Mouse (Mus musculus) limb, embryonic 14.5 days (tissue): Measurements from ENCODE around the gene Fam189a1. TPM values are rescaled to one million over a fixed set of nuclear protein-coding genes. Genes with fewer than 3 reads are reported as not detected.

Experiments used
- ATAC-seq: fragments of 200-750 bp; cut with Nextera tagmentation; 2 replicates; pipeline ENCODE4 v1.8.0; 2017; ENCODE audit warnings: low read depth, moderate number of reproducible peaks, moderate TSS enrichment; ENCODE audit not compliant: low FRiP score
- DNase-seq: peaks from one replicate; pipeline ENCODE4 v3.0.0-alpha.2; 2015; ENCODE audit warnings: low spot score
- H3K27ac ChIP-seq: fragments of 300-500 bp; sonication (generic); replicated peaks from 2 replicates; pipeline ENCODE4 v1.5.1; 2014; ENCODE audit warnings: low read depth, mild to moderate bottlenecking, low read length, moderate library complexity, mixed read lengths
- H3K27me3 ChIP-seq: fragments of 300-500 bp; sonication (generic); 2 replicates; pipeline ENCODE4 v1.6.1; 2014; ENCODE audit warnings: low read length, mixed read lengths; ENCODE audit not compliant: control insufficient read depth, insufficient read depth
- H3K36me3 ChIP-seq: fragments of 300-500 bp; sonication (generic); 2 replicates; pipeline ENCODE4 v1.6.1; 2014; ENCODE audit warnings: mild to moderate bottlenecking, low read length, moderate library complexity, mixed read lengths; ENCODE audit not compliant: control insufficient read depth, insufficient read depth
- H3K4me1 ChIP-seq: fragments of 300-500 bp; sonication (generic); 2 replicates; pipeline ENCODE4 v1.6.1; 2014; ENCODE audit warnings: antibody characterized with exemption, low read length, mixed read lengths; ENCODE audit not compliant: control insufficient read depth, insufficient read depth
- H3K4me2 ChIP-seq: fragments of 300-500 bp; sonication (generic); replicated peaks from 2 replicates; pipeline ENCODE4 v1.6.1; 2014; ENCODE audit warnings: low read depth, mild to moderate bottlenecking, low read length, moderate library complexity; ENCODE audit not compliant: severe bottlenecking
- H3K4me3 ChIP-seq: fragments of 300-500 bp; sonication (generic); replicated peaks from 2 replicates; pipeline ENCODE4 v1.5.1; 2014; ENCODE audit warnings: low read length
- H3K9ac ChIP-seq: fragments of 300-500 bp; sonication (generic); 2 replicates; pipeline ENCODE4 v1.6.1; 2014; ENCODE audit warnings: mild to moderate bottlenecking, low read depth, low read length, moderate library complexity; ENCODE audit not compliant: severe bottlenecking
- H3K9me3 ChIP-seq: fragments of 300-500 bp; sonication (generic); 2 replicates; pipeline ENCODE4 v1.6.1; 2016; ENCODE audit warnings: low read length; ENCODE audit not compliant: control insufficient read depth
- POLR2A ChIP-seq: fragments of 200-500 bp; IDR thresholded peaks from 2 replicates; pipeline ENCODE4 v1.8.0; 2012; ENCODE audit warnings: inconsistent platforms, mild to moderate bottlenecking, moderate library complexity, borderline replicate concordance; ENCODE audit not compliant: insufficient read depth, insufficient read length; ENCODE audit errors: extremely low read depth
- WGBS: fragments of 180-500 bp; shearing (Covaris S2); extraction: QIAGEN DNeasy Blood & Tissue Kit; methylation state at CpG from one replicate; pipeline ENCODE4 v1.1.7; 2014; 5-methylcytosine and 5-hydroxymethylcytosine counted together
- polyA plus RNA-seq, 2 experiments: library from polyadenylated mRNA; depleted of rRNA in 1 of 2; stranded (reverse) in 1 of 2; unstranded in 1 of 2; fragments of >200 nt; fragmentation: Nextera tagmentation in 1 of 2; extraction: Ambion mirVana in 1 of 2; gene quantifications; 2 replicates each; pipeline versions ENCODE4 v1.2.1 to v1.2.3; 2012 to 2014

Gene Fam189a1
- polyA plus RNA-seq (2012; rRNA removed), result 15.1 and 28.9 TPM in 2 replicates
- 7.4 and 9.4 TPM in 2 replicates for polyA plus RNA-seq (2014; fragmentation: Nextera tagmentation; extraction: Ambion mirVana)

DNA sequence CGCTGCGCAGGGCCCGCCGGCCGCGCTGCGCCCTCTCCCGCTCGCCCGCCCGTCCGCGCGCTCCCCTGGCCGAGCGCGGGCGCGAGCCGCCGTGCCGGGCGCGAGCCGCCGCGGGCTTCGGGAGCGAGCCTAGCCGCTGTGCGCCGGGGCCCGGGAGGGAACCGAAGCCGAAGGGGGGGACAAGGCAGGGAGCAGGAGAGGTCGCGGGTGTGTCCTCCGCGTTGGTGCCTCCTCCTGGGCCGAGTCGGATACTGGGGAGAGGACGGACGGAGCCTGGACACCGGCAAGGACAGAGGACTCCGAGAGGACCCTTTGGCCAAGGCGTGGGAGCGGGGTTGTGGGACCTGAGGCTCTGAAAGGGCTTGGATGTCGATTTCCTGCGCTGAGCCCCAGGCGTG lies at the start of gene Fam189a1:
Gene Fam189a1, minus strand, starts transcription at position 57 of the 398 bp plus-strand sequence.
- Histone ChIP-seq H3K4me1 (peaks cover 3% of the 10 kb centered on the region; the same call in 1 of the 2 replicates), H3K27me3 (peaks cover 32% of the 10 kb centered on the region), H3K4me2 (peak within 1 kb of the TSS; percentile 92), H3K36me3 (no peaks in the 10 kb centered on the region), H3K27ac (peak within 1 kb of the TSS; percentile 68), H3K9ac (peak within 1 kb of the TSS; percentile 77), H3K4me3 (peak within 1 kb of the TSS; percentile 71), H3K9me3 (0 out of 2 replicates have a peak, but pooled peaks cover 3% of the 10 kb centered on the region)
- TF ChIP-seq POLR2A, result no peak
- DNase-seq (no peak), ATAC-seq (peak; percentile 68; the same call in 1 of the 2 replicates)
- WGBS, result 2% methylated on average over 15 of the region's 50 CpGs

DNA sequence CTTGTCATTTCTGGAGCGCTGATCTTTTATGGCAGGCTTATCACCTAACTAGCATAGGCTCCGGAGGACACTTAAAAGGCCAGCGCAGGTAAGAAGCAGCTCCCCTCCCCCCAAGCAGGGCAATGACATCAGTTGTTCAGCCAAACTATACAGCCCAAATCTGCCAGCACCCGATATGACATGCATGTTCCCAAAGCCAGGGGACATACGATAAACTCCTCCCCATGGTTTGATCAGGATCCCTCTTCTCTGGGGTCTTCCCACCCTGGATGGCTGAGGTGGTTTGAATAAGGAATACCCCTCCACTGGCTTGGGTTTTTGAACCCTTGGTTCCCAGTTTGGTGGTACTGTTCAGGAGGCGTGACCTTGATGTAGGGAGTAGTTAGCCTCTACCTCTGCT lies 49.7 kb upstream of the Fam189a1 start:
- 81% methylated on average over 6 of the region's 6 CpGs for WGBS
- Histone ChIP-seq H3K4me2 (no peak overlapping the region), H3K36me3 (no peaks in the 10 kb centered on the region), H3K9ac (no peak overlapping the region), H3K27me3 (no peaks in the 10 kb centered on the region), H3K4me3 (no peak overlapping the region), H3K9me3 (0 out of 2 replicates have a peak, but pooled peaks cover 8% of the 10 kb centered on the region), H3K27ac (no peak overlapping the region), H3K4me1 (no peaks in the 10 kb centered on the region)
- no peak for TF ChIP-seq POLR2A
- ATAC-seq (no peak), DNase-seq (no peak)

DNA sequence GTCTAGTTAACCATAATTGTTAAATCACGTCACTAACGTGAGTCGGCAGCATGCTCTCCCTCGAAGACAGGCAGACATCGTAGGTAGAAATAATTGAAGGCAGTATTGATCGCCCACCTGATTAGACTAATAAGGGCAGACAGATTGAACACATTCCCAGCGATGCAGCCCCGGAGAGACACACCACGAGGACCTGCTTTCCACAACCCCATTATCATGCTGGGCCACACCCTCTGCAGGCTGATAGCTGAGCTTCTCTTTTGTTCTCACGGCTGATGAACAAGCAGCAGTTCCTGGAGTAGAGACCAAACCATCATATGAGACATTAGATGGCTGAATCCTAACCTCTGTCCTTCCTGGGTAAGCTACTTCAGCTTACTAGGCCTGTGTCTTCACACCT lies 46.3 kb upstream of the Fam189a1 start:
- Histone ChIP-seq H3K4me3 (no peak overlapping the region), H3K27me3 (no peaks in the 10 kb centered on the region), H3K9me3 (0 out of 2 replicates have a peak, but pooled peaks cover 11% of the 10 kb centered on the region), H3K9ac (no peak overlapping the region), H3K4me1 (no peaks in the 10 kb centered on the region), H3K36me3 (no peaks in the 10 kb centered on the region), H3K27ac (no peak overlapping the region), H3K4me2 (no peak overlapping the region)
- ATAC-seq (no peak), DNase-seq (no peak)
- 88% methylated on average over 10 of the region's 10 CpGs for WGBS
- no peak for TF ChIP-seq POLR2A

DNA sequence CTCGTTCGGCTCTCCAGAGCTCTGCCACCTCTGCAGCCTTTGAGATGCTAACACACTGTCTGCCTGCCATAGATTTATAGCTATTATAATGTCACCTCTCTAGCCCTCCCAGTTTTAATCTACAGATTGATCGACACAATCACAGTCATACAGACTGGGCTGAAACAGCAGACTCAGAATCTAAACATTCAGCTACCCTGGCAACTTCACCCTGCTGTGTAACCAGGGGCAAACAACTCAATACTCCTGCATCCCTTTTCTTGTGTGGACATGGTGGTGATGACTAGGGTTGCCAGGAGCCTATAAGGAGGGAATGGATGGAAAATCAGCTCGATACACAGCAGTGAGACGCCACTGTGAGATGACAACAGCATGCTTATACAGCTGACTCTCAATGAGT lies 24.3 kb upstream of the Fam189a1 start:
- WGBS, result 66% methylated on average over 5 of the region's 5 CpGs
- H3K4me3 ChIP-seq, result no peak overlapping the region
- no peak for ATAC-seq
- no peak for DNase-seq
- no peak overlapping the region for H3K9ac ChIP-seq
- no peak overlapping the region for H3K4me2 ChIP-seq
- H3K27me3 ChIP-seq, result no peaks in the 10 kb centered on the region
- no peaks in the 10 kb centered on the region for H3K36me3 ChIP-seq
- no peak for TF ChIP-seq POLR2A
- no peaks in the 10 kb centered on the region for H3K9me3 ChIP-seq
- no peak overlapping the region for H3K27ac ChIP-seq
- H3K4me1 ChIP-seq, result no peaks in the 10 kb centered on the region

DNA sequence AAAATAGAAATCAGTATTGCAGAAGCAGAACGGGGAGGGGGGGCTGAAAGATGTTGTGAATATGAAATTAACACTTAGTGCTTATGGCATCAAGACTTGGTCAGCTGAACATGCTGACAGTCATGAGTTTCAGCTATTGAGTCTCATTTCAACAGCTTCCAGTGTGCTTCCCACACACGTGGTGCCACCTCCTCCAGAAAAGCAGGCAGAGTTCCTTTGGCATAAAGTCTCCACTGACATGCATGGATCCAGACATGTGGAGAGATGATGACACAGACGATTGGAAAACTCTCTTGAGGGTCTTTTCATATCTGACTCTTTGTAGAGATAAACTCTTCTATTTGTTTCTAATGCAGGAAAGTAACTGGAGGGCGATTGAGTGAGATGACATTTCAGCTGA lies 14.4 kb upstream of the Fam189a1 start:
- Histone ChIP-seq H3K9me3 (no peaks in the 10 kb centered on the region), H3K4me2 (no peak overlapping the region), H3K4me3 (no peak overlapping the region), H3K27ac (no peak overlapping the region), H3K4me1 (no peaks in the 10 kb centered on the region), H3K36me3 (no peaks in the 10 kb centered on the region), H3K27me3 (no peaks in the 10 kb centered on the region), H3K9ac (no peak overlapping the region)
- 85% methylated on average over 4 of the region's 4 CpGs for WGBS
- DNase-seq, result no peak
- no peak for TF ChIP-seq POLR2A
- ATAC-seq, result no peak
